Mouse (Mus musculus): ENCODE measurements around the gene Gm20916. TPM values are rescaled to one million over a fixed set of nuclear protein-coding genes. Genes with fewer than 3 reads are reported as not detected.
"Not testable (repeated sequence)": the region's sequence is repeated elsewhere in the genome, so short reads cannot be mapped to it uniquely, and the experiment has no call there.

Gm20916 gene
- not detected in 2 replicates for polyA plus RNA-seq (2014; fragmentation: Nextera tagmentation; extraction: Ambion mirVana)

- not testable (repeated sequence) for H3K9me3 ChIP-seq (ENCODE audit: control insufficient read depth, low read length); H3K4me2 ChIP-seq (ENCODE audit: low read depth, low read length); H3K4me3 ChIP-seq (ENCODE audit: low read depth, low read length); H3K36me3 ChIP-seq (ENCODE audit: control insufficient read depth, insufficient read depth, low read length); H3K9ac ChIP-seq (replicated peaks; ENCODE audit: low read depth, low read length); H3K27me3 ChIP-seq (ENCODE audit: control insufficient read depth, insufficient read depth, low read length); H3K27ac ChIP-seq (ENCODE audit: low read depth, low read length); H3K4me1 ChIP-seq (ENCODE audit: control insufficient read depth, insufficient read depth, low read length); ATAC-seq (ENCODE audit: low read depth)
- WGBS = no CpG with 5 or more reads among the region's 6 CpGs
These were observed at the start of gene Gm20916 for GRCm38 (mm10) chrY:79319265-79319664. Gene Gm20916, plus strand, starts transcription at chrY:79319565.

Other genes starting within 250 kb of the Gm20916 start
- gene Gm20917, start 168.4 kb upstream of the Gm20916 start, polyA plus RNA-seq (2014; fragmentation: Nextera tagmentation; extraction: Ambion mirVana) = not detected in 2 replicates

Measured in neural tube, embryonic 14.5 days (tissue).